Mouse (Mus musculus) adrenal gland, postnatal 4 days (tissue): ENCODE results near the gene Fer. TPM values are rescaled to one million over a fixed set of nuclear protein-coding genes. Genes with fewer than 3 reads are reported as not detected.
"Not testable (repeated sequence)": the region's sequence is repeated elsewhere in the genome, so short reads cannot be mapped to it uniquely, and the experiment has no call there.

Experiments
- DNase-seq, 2 experiments: peaks; one replicate each; pipeline ENCODE4 v3.0.0; 2021 to 2022; ENCODE audit warnings: low spot score in 2 of 2, mixed read lengths in 2 of 2
- long read RNA-seq, 2 experiments: library from polyadenylated mRNA; stranded (forward); transcript quantifications; one replicate each; pipeline ENCODE4 v2.0.0; 2021
- total RNA-seq, 2 experiments: library from RNA; stranded (reverse); gene quantifications; 2 replicates each; pipeline ENCODE4 v1.2.3; 2021

The Fer gene
- total RNA-seq: 10 to 100 TPM; 23.6 to 27.4 TPM
- long read RNA-seq, experiment 1, partial matches to known transcripts: 2 of 8 reads
- long read RNA-seq, experiment 1, other reads (novel, unspliced or antisense): 6 of 8 reads
- long read RNA-seq, experiment 2, partial matches to known transcripts: 3 of 29 reads
- long read RNA-seq, experiment 2, other reads (novel, unspliced or antisense): 26 of 29 reads

DNA sequence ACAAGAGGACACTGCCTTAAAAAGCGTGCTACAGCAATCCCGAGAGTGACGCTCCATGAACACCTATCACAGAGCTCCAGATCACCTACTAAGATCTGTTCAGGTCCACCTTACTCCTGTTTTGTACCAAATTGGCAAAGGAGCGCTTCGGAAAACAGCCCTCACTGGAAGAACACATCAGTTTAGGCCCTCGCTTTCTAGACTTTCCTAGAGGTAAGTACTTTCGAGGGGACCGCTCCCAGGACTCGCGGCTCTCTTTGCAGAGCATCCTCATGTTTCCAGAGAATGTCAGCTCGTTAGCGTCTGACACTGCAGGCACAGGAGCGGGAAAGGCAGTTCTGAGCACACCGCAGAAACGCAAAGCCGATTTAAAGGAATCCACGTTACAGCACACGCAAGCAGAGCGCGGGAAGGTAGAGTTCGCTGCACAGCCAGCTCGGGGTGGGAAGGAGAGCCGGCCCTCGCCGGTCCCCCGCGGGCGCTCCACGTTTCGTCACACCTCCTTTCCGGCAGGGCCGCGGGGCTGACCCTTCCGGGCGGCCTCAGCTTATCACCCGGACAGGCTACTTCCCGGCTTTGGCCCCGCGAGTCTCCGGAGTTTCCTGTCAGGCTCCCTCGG, at the start of gene Fer:
Fer (plus strand) TSS at position 51 of the 619 bp plus-strand sequence.
- no peak for DNase-seq

GRCm38 (mm10) chr17:63813552-63813951, 49.3 kb upstream of the Fer start:
- DNase-seq: no peak

DNA sequence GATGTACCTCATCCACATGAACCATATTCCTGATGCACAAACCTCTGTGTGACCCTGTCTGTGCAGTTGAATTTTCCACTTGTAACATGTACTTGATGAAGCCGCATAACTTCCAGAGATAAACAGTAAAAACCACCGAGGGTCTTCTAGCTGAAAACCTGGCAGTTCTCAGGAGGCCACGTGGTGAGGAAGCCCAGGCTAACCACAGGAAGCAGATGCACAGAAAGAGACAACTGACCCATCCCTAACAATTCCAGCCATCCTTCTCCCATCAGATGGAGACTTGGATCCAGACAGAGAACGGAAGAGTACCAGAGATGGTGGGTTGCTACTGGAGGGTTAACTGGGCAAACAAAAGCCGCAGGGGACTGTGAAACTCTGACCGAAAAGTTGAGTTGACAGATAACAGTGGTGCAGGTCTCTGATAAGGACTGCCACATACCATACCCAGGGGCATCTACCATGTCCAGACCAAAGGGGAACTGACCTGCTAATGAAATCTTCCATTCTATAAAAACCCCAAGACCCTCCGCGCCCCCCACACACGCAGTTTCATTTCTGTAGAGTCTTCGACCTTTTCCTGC, 44.3 kb upstream of the Fer start:
- no peak for DNase-seq

DNA sequence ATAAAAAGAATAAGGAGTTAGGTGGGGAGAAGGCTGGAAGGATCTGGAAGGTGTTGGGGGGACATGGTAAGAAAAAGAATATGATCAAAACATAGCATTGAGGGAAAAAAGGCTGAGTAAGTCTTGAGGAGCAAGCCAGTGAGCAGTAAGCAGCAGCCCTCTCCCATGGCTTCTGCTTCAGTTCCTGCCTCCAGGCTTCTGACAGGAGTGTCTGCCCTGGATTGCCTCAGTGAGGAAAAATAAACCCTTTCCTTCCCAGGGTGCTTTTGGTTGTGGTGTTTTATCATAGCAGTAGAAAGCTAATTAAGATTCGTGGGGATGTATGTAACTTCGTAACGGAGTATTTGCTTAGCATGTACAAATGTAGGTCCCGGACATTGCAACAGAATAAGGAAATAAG, 38.7 kb upstream of the Fer start:
- no peak for DNase-seq

GRCm38 (mm10) chr17:63826196-63826595, 36.7 kb upstream of the Fer start:
- DNase-seq: no peak

DNA sequence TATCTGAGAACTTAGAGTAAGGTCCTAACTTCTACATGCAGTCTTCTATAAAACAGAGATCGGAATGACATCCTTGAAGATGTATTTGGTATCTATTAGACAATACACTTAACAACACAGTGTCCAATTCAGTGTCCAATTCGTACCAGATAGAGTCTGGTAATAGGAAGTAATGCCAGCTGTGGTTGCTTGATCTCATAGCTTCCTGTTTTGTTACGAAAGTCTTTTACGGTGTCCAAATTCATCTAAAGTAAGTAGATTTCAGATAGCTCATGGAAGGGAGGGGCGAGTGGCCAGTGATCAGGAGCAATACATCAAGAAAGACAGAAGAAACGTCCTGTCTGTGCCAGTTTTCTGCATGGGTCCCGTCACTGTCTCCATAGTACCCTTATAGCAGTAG, 36.1 kb upstream of the Fer start:
- no peak for DNase-seq

- no peak for DNase-seq
These were observed 34.1 kb upstream of the Fer start for GRCm38 (mm10) chr17:63828561-63829332.

GRCm38 (mm10) chr17:63831550-63831949, 31.3 kb upstream of the Fer start:
- DNase-seq: no peak

GRCm38 (mm10) chr17:63836223-63836622, 26.6 kb upstream of the Fer start:
- no peak for DNase-seq

DNA sequence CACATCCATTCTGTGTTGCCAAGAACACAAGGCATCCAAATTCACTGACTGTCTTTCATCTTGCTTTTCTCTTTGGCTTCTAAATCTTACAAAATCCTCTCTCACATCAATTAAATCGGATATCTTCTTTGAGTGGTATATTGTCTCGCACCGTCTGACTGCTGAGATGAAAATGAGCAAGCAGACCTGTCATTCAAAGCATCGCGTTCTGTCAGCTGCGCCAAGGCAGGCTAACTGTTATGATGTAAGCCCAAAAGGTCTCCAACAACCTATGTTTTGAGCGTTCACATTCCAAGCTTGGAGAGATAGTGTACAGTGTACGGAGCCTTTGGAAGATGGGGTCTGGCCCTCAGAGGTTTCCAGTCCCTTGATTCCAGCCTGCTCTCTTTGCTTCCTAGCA, 26.2 kb upstream of the Fer start:
- DNase-seq: no peak

GRCm38 (mm10) chr17:63838144-63838543, 24.7 kb upstream of the Fer start:
- DNase-seq: no peak

GRCm38 (mm10) chr17:63839636-63840269, 23.1 kb upstream of the Fer start:
- DNase-seq: no peak

- no peak for DNase-seq
These were observed 20.6 kb upstream of the Fer start for GRCm38 (mm10) chr17:63842226-63842625.

DNA sequence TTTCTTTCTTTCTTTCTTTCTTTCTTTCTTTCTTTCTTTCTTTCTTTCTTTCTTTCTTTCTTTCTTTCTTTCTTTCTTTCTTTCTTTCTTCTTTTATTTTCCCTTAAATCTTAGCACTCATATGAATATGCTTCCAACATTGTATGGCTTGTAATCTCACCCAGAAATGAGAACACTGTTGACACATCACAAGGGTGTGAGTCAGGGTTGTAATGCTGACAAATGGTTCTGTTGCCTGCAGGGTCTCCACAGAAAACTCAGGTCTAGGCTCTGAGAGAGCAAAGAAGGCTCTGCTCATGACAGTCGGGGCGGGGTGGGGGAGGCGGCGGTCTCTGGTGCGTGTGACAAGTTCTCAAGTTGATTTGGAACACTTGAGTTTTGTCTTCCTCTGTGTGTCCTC, 17.9 kb upstream of the Fer start:
- DNase-seq: no peak

DNA sequence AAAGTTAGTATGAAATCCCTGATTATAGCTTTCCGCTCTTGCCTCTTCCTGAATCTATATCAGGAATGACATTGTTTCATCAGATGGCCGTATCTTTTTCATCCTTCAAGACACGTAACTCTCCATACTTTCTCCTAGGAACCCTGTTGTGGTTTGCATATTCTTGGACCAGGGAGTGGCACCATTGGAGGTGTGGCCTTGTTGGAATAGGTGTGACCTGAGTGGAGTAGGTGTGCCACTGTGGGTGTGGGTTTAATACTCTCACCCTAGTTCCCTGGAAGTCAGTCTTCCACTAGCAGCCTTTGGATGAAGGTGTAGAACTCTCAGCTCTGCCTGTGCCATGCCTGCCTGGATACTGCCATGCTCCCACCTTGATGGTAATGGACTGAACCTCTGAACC, 17.1 kb upstream of the Fer start:
- DNase-seq: not testable (repeated sequence)

DNA sequence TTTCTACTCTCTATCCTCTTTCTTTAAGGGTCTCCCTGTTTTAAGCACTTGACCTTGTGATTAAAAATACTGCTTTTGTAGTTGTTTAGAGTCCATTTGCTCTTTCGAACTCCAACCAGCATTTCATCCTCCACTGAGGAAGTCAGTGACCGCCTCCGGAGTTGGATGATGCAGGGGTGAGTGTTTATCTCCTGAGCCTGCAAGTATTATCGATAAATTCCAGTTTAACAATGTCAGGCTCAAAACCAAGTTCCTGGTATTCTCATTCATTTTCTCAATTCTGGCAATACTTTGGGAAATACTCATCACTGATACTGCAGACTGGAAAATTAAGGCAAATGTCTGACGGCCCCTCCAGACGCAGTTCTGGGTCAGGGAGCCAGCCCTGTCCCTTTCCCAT, 13.7 kb upstream of the Fer start:
- no peak for DNase-seq

GRCm38 (mm10) chr17:63849566-63849965, 13.3 kb upstream of the Fer start:
- DNase-seq: peak; percentile 67 to 69

- no peak for DNase-seq
These were observed 12.8 kb upstream of the Fer start for GRCm38 (mm10) chr17:63850016-63850415.

DNA sequence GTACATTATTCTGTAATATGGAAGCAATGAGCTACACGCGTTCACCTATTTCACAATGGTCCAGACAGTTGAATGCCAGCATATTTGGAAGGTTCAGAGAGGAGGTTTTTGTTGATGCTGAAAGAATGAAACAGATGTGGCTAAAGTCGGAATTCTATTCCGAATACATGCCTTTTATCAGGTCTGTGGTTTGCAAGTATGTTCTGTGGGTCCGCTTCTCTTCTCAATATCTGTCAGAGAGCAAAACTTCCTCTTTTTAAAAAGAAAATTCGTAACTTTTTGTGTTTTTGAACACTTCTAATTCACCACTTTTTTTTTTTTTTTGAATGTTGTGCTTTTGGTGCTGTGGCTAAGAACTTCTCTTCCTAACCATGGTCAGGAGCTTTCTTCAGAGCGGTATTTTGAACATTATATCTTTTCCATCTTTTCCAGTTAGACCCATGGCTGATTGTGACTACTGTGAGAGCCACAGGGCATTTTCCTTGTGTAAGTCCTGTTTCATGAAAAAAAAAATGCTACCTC, 5.8 kb upstream of the Fer start:
- DNase-seq: no peak

DNA sequence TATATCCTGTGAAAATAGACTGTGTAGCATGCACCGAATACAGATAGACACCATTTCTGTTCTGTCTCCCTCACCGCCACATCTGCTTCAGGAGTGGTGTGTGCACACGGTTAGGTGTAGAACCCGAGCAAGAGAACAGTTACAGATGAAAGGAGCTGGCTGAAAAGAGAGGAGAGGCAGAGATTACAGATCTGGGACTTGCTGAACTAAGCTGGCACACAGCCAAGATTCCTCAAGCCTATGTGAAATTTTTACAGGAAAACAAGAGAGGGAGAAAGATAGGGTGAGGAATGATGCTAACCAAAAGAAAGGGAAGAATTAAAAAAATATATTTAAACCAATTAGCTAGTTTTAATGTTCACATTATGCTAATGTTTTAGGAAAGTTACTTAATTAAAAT, 1.9 kb upstream of the Fer start:
- no peak for DNase-seq

GRCm38 (mm10) chr17:63862399-63862798, 463 bp upstream of the Fer start:
- DNase-seq: no peak
